In the genomic region with DNA sequence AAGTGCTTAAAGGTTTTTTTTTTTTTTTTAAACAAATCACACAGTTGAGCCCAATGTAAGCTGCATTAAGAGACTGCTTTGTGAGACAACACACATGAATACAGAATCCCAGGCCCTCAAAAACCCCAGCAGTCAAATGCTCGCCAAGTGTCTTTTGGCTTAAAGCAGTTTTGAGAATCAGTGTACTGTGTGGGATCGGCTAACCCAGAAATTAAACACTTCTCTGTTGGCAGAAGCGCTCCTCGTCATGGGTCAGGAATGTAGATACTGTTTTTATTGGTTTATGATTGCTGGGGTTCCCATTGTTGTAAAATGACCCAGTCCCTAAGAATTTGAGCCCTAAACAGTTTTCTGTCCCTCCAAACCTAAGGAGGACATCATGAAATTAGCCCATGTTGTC, we compare ENCODE assay signal across 15 mouse cellular contexts.
A peak's percentile ranks its signal among the peaks of the same experiment; 100 is the strongest.
DNase-seq lines count a peak whose midpoint lies in the region; ATAC-seq and TF ChIP-seq lines count a peak whose summit lies in the region.
"Had no signal": no experiment of that assay in that cellular context is flagged by ENCODE, and none has a peak within 500 bp of the region (broad histone marks: within the 10 kb centered on the region; RNA-seq: fewer than 3 reads in every experiment).

No protein-coding gene starts in this region.

- no peaks in the 10 kb centered on the region for H3K27me3 ChIP-seq in heart, embryonic 10.5 days (ENCODE audit: insufficient read depth, poor library complexity, severe bottlenecking)
- H3K27me3 ChIP-seq in stomach, embryonic 15.5 days (replicated peaks): no peaks in the 10 kb centered on the region
- H3K27me3 ChIP-seq in stomach, postnatal 0 days (ENCODE audit: control insufficient read depth, insufficient read depth, low read length): no peaks in the 10 kb centered on the region
- H3K27me3 ChIP-seq in heart, embryonic 14.5 days (ENCODE audit: control insufficient read depth, insufficient read depth, low read length): no peaks in the 10 kb centered on the region
- H3K27me3 ChIP-seq: hindbrain, embryonic 15.5 days; midbrain, embryonic 13.5 days had no signal

- ATAC-seq in stomach, embryonic 15.5 days (ENCODE audit: insufficient read depth, low FRiP score, low read depth): no peak
- no peak for ATAC-seq in stomach, postnatal 0 days (ENCODE audit: low FRiP score, low TSS enrichment)
- ATAC-seq in heart, embryonic 14.5 days (ENCODE audit: insufficient number of reproducible peaks, insufficient read depth, low FRiP score, low read depth): no peak
- ATAC-seq: CD4-positive, CD25-positive, alpha-beta regulatory T cell, adult 4 months; liver, postnatal 0 days; midbrain, embryonic 13.5 days had no signal

- no peaks in the 10 kb centered on the region for H3K36me3 ChIP-seq in heart, embryonic 10.5 days
- no peaks in the 10 kb centered on the region for H3K36me3 ChIP-seq in stomach, embryonic 15.5 days
- no peaks in the 10 kb centered on the region for H3K36me3 ChIP-seq in stomach, postnatal 0 days (ENCODE audit: control insufficient read depth, insufficient read depth, low read length)
- no peaks in the 10 kb centered on the region for H3K36me3 ChIP-seq in heart, embryonic 14.5 days (ENCODE audit: control insufficient read depth, insufficient read depth, low read length)
- H3K36me3 ChIP-seq: hindbrain, embryonic 15.5 days; midbrain, embryonic 13.5 days had no signal

- peaks cover 24% of the 10 kb centered on the region for H3K4me1 ChIP-seq in heart, embryonic 10.5 days
- H3K4me1 ChIP-seq in stomach, embryonic 15.5 days: peaks cover 11% of the 10 kb centered on the region; the same call in 1 of the 2 replicates
- no peaks in the 10 kb centered on the region for H3K4me1 ChIP-seq in stomach, postnatal 0 days (replicated peaks; ENCODE audit: control insufficient read depth, insufficient read depth)
- H3K4me1 ChIP-seq in heart, embryonic 14.5 days (ENCODE audit: control insufficient read depth in 2 of 2, insufficient read depth in 2 of 2, low read length in 2 of 2): peaks cover 16 to 19% of the 10 kb centered on the region in 2 experiments
- H3K4me1 ChIP-seq: hindbrain, embryonic 15.5 days; midbrain, embryonic 13.5 days had no signal

- no peak for TF ChIP-seq CTCF in stomach, postnatal 0 days (IDR thresholded peaks at IDR 0.05; ENCODE audit: low read depth)

- no peak overlapping the region for H3K9ac ChIP-seq in stomach, embryonic 15.5 days
- H3K9ac ChIP-seq in stomach, postnatal 0 days (ENCODE audit: low read length): no peak overlapping the region
- H3K9ac ChIP-seq in heart, embryonic 14.5 days (ENCODE audit: low read length): no peak overlapping the region
- H3K9ac ChIP-seq: hindbrain, embryonic 15.5 days; liver, postnatal 0 days; midbrain, embryonic 13.5 days had no signal

- no peak overlapping the region for H3K4me2 ChIP-seq in stomach, embryonic 15.5 days
- no peak overlapping the region for H3K4me2 ChIP-seq in stomach, postnatal 0 days (replicated peaks; ENCODE audit: low read depth)
- H3K4me2 ChIP-seq in heart, embryonic 14.5 days (ENCODE audit: low read length): no peak overlapping the region
- H3K4me2 ChIP-seq: hindbrain, embryonic 15.5 days; midbrain, embryonic 13.5 days had no signal

- DNase-seq in heart, embryonic 10.5 days (ENCODE audit: low spot score): no peak
- no peak for DNase-seq in heart, adult 8-10 months (ENCODE audit: low spot score)
- DNase-seq in stomach, postnatal 0 days (ENCODE audit: low spot score): no peak
- no peak for DNase-seq in embryo, embryonic 9.5 days (ENCODE audit: extremely low spot score)
- no peak for DNase-seq in retina, postnatal 1 day
- DNase-seq: cerebellum, adult 11 months; kidney, adult 8-10 months; kidney, postnatal 4 days; liver, postnatal 0 days; thymus, postnatal 36 days had no signal

- H3K9me3 ChIP-seq in heart, embryonic 10.5 days: no peaks in the 10 kb centered on the region
- no peaks in the 10 kb centered on the region for H3K9me3 ChIP-seq in stomach, embryonic 15.5 days
- no peaks in the 10 kb centered on the region for H3K9me3 ChIP-seq in stomach, postnatal 0 days (ENCODE audit: control insufficient read depth, low read length)
- no peaks in the 10 kb centered on the region for H3K9me3 ChIP-seq in heart, embryonic 14.5 days (ENCODE audit: control insufficient read depth, low read length)
- H3K9me3 ChIP-seq: hindbrain, embryonic 15.5 days; midbrain, embryonic 13.5 days had no signal

- no peak for TF ChIP-seq EP300 in stomach, postnatal 0 days (optimal IDR thresholded peaks at IDR 0.05)

- peak overlapping the region; percentile 53 for H3K27ac ChIP-seq in heart, embryonic 10.5 days
- H3K27ac ChIP-seq in stomach, embryonic 15.5 days: peak overlapping the region; percentile 48; the same call in 1 of the 2 replicates
- no peak overlapping the region for H3K27ac ChIP-seq in stomach, postnatal 0 days (replicated peaks)
- H3K27ac ChIP-seq in heart, embryonic 14.5 days (replicated peaks in 1 of 2; ENCODE audit: control insufficient read depth in 1 of 2, insufficient read depth in 1 of 2, low read depth in 2 of 2, low read length in 2 of 2): peak overlapping the region; percentile 81 to 87
- H3K27ac ChIP-seq: hindbrain, embryonic 15.5 days; midbrain, embryonic 13.5 days had no signal

- 73% methylated on average over 4 of the region's 4 CpGs for WGBS in heart, embryonic 10.5 days
- WGBS in stomach, embryonic 15.5 days: 50% methylated on average over 4 of the region's 4 CpGs
- WGBS in stomach, postnatal 0 days: 38% methylated on average over 4 of the region's 4 CpGs
- WGBS in heart, embryonic 14.5 days: 51% methylated on average over 4 of the region's 4 CpGs

- no peak overlapping the region for H3K4me3 ChIP-seq in heart, embryonic 10.5 days
- no peak overlapping the region for H3K4me3 ChIP-seq in stomach, embryonic 15.5 days (replicated peaks)
- no peak overlapping the region for H3K4me3 ChIP-seq in stomach, postnatal 0 days (ENCODE audit: low read depth, low read length)
- no peak overlapping the region for H3K4me3 ChIP-seq in heart, embryonic 14.5 days (ENCODE audit: control insufficient read depth in 1 of 2, insufficient read depth in 1 of 2, low read depth in 1 of 2, low read length in 2 of 2)
- H3K4me3 ChIP-seq: hindbrain, embryonic 15.5 days; midbrain, embryonic 13.5 days had no signal
